Mouse (Mus musculus) G1E (cell line): ENCODE data around the gene Gsk3a. TPM values are rescaled to one million over a fixed set of nuclear protein-coding genes. Genes with fewer than 3 reads are reported as not detected.

Experiments used
- ATAC-seq: 2 replicates; pipeline ENCODE4 v1.8.0; 2016; ENCODE audit warnings: mild to moderate bottlenecking; ENCODE audit not compliant: insufficient number of reproducible peaks, poor library complexity, low FRiP score, severe bottlenecking; ENCODE audit errors: extremely low read depth
- DNase-seq: peaks from one replicate; pipeline ENCODE4 v3.0.0; 2012; ENCODE audit warnings: low spot score
- H3K27me3 ChIP-seq: 2 replicates; pipeline ENCODE4 v1.6.1; 2012; ENCODE audit warnings: mild to moderate bottlenecking, low read length, inconsistent platforms; ENCODE audit not compliant: insufficient read depth
- H3K36me3 ChIP-seq: replicated peaks from 2 replicates; pipeline ENCODE3; 2012; ENCODE audit warnings: mild to moderate bottlenecking, inconsistent platforms
- H3K4me1 ChIP-seq: 2 replicates; pipeline ENCODE4 v1.6.1; 2012; ENCODE audit warnings: low read depth, low read length, inconsistent platforms, mixed read lengths; ENCODE audit not compliant: insufficient read depth
- H3K4me3 ChIP-seq: 2 replicates; pipeline ENCODE4 v1.5.1; 2012; ENCODE audit warnings: low read depth, mild to moderate bottlenecking, inconsistent platforms, low read length, moderate library complexity, mixed read lengths
- H3K9me3 ChIP-seq: replicated peaks from 2 replicates; pipeline ENCODE4 v1.6.1; 2012; ENCODE audit warnings: inconsistent platforms
- CTCF ChIP-seq: IDR thresholded peaks from 2 replicates; pipeline ENCODE4 v1.5.1; 2012; ENCODE audit warnings: low read depth, low read length, inconsistent platforms, mixed read lengths
- GATA1 ChIP-seq: IDR thresholded peaks from 2 replicates; pipeline ENCODE4 v1.6.1; 2012; ENCODE audit warnings: borderline replicate concordance, low read length, inconsistent platforms, mixed read lengths
- GATA2 ChIP-seq: IDR thresholded peaks from 2 replicates; pipeline ENCODE4 v1.6.1; 2012; ENCODE audit warnings: low read depth, low read length, inconsistent platforms, borderline replicate concordance
- POLR2AphosphoS5 ChIP-seq: IDR thresholded peaks from 2 replicates; pipeline ENCODE4 v1.6.1; 2012; ENCODE audit warnings: low read depth, low read length, inconsistent platforms; ENCODE audit not compliant: insufficient replicate concordance
- TAL1 ChIP-seq: conservative IDR thresholded peaks from 2 replicates; pipeline ENCODE4 v1.6.1; 2012; ENCODE audit warnings: low read depth, low read length, inconsistent platforms, mixed read lengths
- polyA plus RNA-seq: library from polyadenylated mRNA; stranded (reverse); fragments of >175 nt; gene quantifications from 2 replicates; pipeline ENCODE4 v1.2.3, GENCODE M21; 2012
- total RNA-seq, 2 experiments: library from RNA; stranded (forward) in 1 of 2; stranded (reverse) in 1 of 2; fragments of 200-1000 nt in 1 of 2; fragments of >200 nt in 1 of 2; fragmentation: Nextera tagmentation in 1 of 2; gene quantifications; 2 replicates each; pipeline ENCODE4 v1.2.3; 2014 to 2017

The Gsk3a gene
- total and polyA plus RNA-seq, 3 experiments: 38.9 to 154 (median 107) TPM

DNA sequence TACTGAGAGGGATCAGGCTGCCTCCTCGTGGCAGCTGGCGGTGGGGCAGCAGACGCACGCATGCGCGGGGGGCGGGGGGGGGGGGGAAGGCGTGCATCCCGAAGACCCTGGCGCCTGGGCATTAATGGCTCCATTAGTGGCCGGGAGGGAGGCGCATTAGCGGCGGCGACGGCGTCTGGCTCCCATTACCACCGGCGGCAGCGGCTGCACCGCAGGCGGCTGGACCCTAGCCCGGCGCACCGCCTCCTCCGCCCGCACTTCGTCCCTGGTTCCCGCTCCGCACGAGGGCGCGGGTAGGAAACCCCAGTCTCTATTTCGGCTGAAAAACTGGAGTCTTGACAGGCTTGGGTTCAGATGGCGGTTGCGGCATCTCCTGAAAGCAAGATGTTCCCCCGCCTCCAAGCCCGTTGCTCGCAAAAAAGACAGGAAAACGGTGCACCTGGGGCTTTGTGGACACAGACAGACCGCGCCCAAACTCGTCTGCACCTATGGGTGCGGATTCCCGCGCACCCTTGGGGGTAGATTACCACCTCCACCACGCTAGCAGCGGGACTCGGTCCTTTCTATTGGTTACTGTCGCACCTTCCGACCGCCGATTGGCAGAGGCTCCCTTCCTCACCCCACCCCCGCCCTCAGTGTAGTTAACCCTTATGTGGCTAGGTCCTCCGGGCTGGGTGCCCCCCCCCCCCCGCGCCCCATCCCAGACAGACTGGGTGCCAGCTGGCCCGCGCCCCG is 40.9 kb upstream of the Gsk3a start:
- H3K36me3 ChIP-seq: peaks cover 41% of the 10 kb centered on the region
- ATAC-seq (peak; percentile 56), DNase-seq (peak; percentile 90)
- H3K4me3 ChIP-seq: peak overlapping the region; percentile 75
- TF ChIP-seq GATA2 (no peak), TAL1 (no peak), GATA1 (no peak), CTCF (no peak), POLR2AphosphoS5 (no peak)
- no peaks in the 10 kb centered on the region for H3K9me3 ChIP-seq
- peaks cover 88% of the 10 kb centered on the region for H3K4me1 ChIP-seq
- no peaks in the 10 kb centered on the region for H3K27me3 ChIP-seq

DNA sequence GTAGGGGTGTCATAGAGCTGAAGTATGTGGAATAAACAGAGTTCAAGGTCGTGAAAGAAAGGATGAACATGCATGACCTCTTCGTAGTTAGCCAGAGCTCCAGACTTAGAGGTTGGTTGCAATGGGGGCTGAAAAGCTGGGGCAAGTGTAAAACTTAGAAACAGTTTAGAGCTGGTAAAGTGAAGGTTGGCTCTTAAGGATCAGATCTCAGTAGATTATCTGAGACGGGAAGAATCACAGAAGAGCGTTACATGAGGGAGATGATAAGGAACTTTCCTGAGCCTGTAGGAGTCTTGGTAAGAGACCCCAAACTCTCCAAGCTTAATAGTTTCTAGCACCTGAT is 40.3 kb upstream of the Gsk3a start:
- TF ChIP-seq GATA2: no peak
- TF ChIP-seq CTCF: 0 out of 2 replicates have a peak, but pooled peaks have one; percentile 14
- TF ChIP-seq TAL1: no peak
- no peak for TF ChIP-seq POLR2AphosphoS5
- H3K27me3 ChIP-seq: no peaks in the 10 kb centered on the region
- DNase-seq (no peak), ATAC-seq (no peak)
- peaks cover 46% of the 10 kb centered on the region for H3K36me3 ChIP-seq
- peaks cover 88% of the 10 kb centered on the region for H3K4me1 ChIP-seq
- H3K4me3 ChIP-seq: peak overlapping the region; percentile 75
- no peaks in the 10 kb centered on the region for H3K9me3 ChIP-seq

DNA sequence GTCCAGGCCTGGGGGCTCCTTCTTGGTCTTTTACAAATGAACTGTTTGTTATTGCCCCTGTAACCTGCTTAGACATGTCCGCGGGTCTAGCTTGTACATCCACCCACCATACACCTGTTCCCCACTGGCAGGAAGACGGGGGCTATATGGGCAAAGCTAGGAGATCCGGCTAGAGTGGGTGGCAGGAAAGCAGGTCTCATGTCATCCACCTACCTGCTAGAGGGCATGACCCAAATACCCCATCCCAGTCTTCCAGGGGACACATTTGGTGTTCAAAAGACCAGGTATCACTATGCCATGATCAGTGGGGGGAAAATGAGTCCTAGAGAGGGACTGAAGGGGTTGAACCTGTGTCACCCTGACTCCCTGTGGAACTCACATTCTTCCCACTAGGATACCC is 39.8 kb upstream of the Gsk3a start:
- Histone ChIP-seq H3K27me3 (no peaks in the 10 kb centered on the region), H3K4me3 (peak overlapping the region; percentile 75; the same call in 1 of the 2 replicates), H3K4me1 (peaks cover 90% of the 10 kb centered on the region), H3K9me3 (no peaks in the 10 kb centered on the region), H3K36me3 (peaks cover 52% of the 10 kb centered on the region)
- no peak for DNase-seq
- no peak for ATAC-seq
- TF ChIP-seq TAL1: no peak
- TF ChIP-seq CTCF: no peak
- no peak for TF ChIP-seq GATA1
- TF ChIP-seq POLR2AphosphoS5: no peak
- TF ChIP-seq GATA2: no peak

DNA sequence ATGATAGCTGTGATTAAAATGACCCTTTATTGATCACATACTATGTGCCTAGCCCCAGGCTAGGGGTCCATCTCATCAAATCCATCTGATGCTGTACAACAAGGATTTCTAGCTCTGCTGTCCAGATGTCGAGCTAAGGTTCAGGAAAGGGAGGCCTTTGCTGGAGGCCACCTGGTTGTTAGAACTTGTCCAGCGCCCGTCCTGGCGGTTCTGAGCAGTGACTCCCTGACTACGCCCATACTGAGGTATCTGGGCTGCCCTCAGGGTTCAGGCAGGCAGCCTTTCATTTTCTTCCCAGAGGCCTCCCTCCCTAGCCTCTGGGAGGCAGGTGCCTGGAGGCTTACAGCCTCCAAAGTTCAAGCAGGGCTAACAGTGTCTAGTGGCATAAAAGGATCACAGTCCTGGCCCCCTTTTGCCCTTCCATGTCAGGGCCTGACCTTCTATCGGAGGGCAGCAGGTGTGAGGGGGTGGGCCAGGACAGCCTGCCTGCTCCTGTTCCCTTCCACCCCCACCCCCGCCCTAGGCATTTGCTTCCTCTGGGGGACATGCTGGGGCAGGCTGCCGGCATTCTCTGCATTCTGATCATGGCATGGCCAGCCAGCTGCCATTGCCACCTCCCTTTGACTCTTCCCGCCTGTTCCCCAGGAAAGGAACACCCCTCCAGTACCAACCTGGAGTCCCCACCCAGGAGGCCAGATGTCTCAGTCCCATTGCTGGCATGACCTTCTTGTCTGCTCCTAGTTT is 38.1 kb upstream of the Gsk3a start:
- H3K36me3 ChIP-seq: peaks cover 68% of the 10 kb centered on the region

GRCm38 (mm10) chr7:25274996-25275395 is 37.3 kb upstream of the Gsk3a start:
- TF ChIP-seq TAL1: no peak
- no peak for TF ChIP-seq GATA2
- TF ChIP-seq CTCF: no peak
- TF ChIP-seq GATA1: no peak
- Histone ChIP-seq H3K9me3 (no peaks in the 10 kb centered on the region), H3K4me1 (peaks cover 97% of the 10 kb centered on the region), H3K4me3 (peak overlapping the region; percentile 39; the same call in 1 of the 2 replicates), H3K27me3 (no peaks in the 10 kb centered on the region), H3K36me3 (peaks cover 72% of the 10 kb centered on the region)
- no peak for DNase-seq
- no peak for ATAC-seq

More for the DNA sequence above, 38.1 kb upstream of the Gsk3a start:
- DNase-seq (no peak), ATAC-seq (no peak)
- H3K27me3 ChIP-seq: no peaks in the 10 kb centered on the region
- peak overlapping the region; percentile 61; the same call in 1 of the 2 replicates for H3K4me3 ChIP-seq
- TF ChIP-seq POLR2AphosphoS5 (no peak), CTCF (no peak), GATA2 (no peak), TAL1 (no peak), GATA1 (no peak)
- H3K9me3 ChIP-seq: no peaks in the 10 kb centered on the region
- H3K4me1 ChIP-seq: peaks cover 97% of the 10 kb centered on the region

DNA sequence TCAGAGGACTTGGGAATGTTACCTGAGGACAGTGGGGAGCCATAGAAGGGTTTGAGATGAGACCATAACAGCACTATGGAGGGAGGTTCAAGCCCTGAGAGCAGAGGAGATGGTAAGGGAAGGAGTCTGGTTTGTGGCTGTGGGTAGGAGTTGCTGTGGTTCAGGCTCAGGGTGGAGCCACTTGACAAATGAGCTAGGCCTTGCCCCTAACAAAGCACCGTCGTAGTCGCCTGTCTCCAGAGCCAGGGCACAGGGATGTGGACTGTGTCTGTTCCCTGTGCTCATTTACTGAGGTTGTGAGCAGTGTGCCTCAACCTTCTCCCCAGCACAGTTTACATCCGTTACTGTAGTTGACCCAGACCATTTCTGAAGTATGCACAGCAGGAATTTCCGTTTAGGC is 36.9 kb upstream of the Gsk3a start:
- Histone ChIP-seq H3K4me1 (peaks cover 97% of the 10 kb centered on the region), H3K36me3 (peaks cover 76% of the 10 kb centered on the region), H3K9me3 (no peaks in the 10 kb centered on the region), H3K27me3 (no peaks in the 10 kb centered on the region), H3K4me3 (peak overlapping the region; percentile 39; the same call in 1 of the 2 replicates)
- TF ChIP-seq TAL1: no peak
- no peak for TF ChIP-seq CTCF
- no peak for TF ChIP-seq GATA2
- TF ChIP-seq POLR2AphosphoS5: no peak
- no peak for TF ChIP-seq GATA1
- ATAC-seq: no peak
- DNase-seq: peak; percentile 46
